Mouse (Mus musculus) intestine, postnatal 0 days (tissue): ENCODE measurements around the gene Coro2a. TPM values are rescaled to one million over a fixed set of nuclear protein-coding genes. Genes with fewer than 3 reads are reported as not detected.
A peak's percentile ranks its signal among the peaks of the same experiment; 100 is the strongest.

Experiments
- ATAC-seq: fragments of 200-750 bp; cut with Nextera tagmentation; 2 replicates; pipeline ENCODE4 v1.8.0; 2017; ENCODE audit warnings: mild to moderate bottlenecking, moderate TSS enrichment, moderate library complexity
- H3K27ac ChIP-seq: fragments of 300-500 bp; sonication (generic); 2 replicates; pipeline ENCODE4 v1.5.1; 2014; ENCODE audit warnings: mild to moderate bottlenecking, low read depth, low read length, moderate library complexity
- H3K27me3 ChIP-seq: fragments of 300-500 bp; sonication (generic); replicated peaks from 2 replicates; pipeline ENCODE4 v1.6.1; 2014; ENCODE audit warnings: low read length, mixed read lengths; ENCODE audit not compliant: control insufficient read depth, insufficient read depth
- H3K36me3 ChIP-seq: fragments of 300-500 bp; sonication (generic); 2 replicates; pipeline ENCODE4 v1.6.1; 2014; ENCODE audit warnings: mild to moderate bottlenecking, moderate library complexity; ENCODE audit not compliant: control insufficient read depth, insufficient read depth
- H3K4me1 ChIP-seq: fragments of 300-500 bp; sonication (generic); replicated peaks from 2 replicates; pipeline ENCODE4 v1.6.1; 2014; ENCODE audit warnings: antibody characterized with exemption, low read length, mixed read lengths; ENCODE audit not compliant: control insufficient read depth, insufficient read depth
- H3K4me2 ChIP-seq: fragments of 300-500 bp; sonication (generic); replicated peaks from 2 replicates; pipeline ENCODE4 v1.6.1; 2014; ENCODE audit warnings: low read depth, mild to moderate bottlenecking, moderate library complexity
- H3K4me3 ChIP-seq: fragments of 300-500 bp; sonication (generic); 2 replicates; pipeline ENCODE4 v1.5.1; 2014; ENCODE audit warnings: low read depth, low read length
- H3K9ac ChIP-seq: fragments of 300-500 bp; sonication (generic); 2 replicates; pipeline ENCODE4 v1.6.1; 2014; ENCODE audit warnings: mild to moderate bottlenecking, low read depth, low read length
- H3K9me3 ChIP-seq: fragments of 300-500 bp; sonication (generic); 2 replicates; pipeline ENCODE4 v1.6.1; 2016; ENCODE audit warnings: mixed run types; ENCODE audit not compliant: control insufficient read depth
- CTCF ChIP-seq: sonication (generic); IDR thresholded peaks from 2 replicates; pipeline ENCODE4 v1.5.1; 2016; ENCODE audit warnings: low read depth, mild to moderate bottlenecking, control low read depth, antibody characterized with exemption, moderate library complexity
- WGBS: fragments of 180-500 bp; shearing (Covaris S2); extraction: QIAGEN DNeasy Blood & Tissue Kit; methylation state at CpG from one replicate; pipeline ENCODE4 v1.1.7; 2014; 5-methylcytosine and 5-hydroxymethylcytosine counted together
- polyA plus RNA-seq: library from polyadenylated mRNA; unstranded; fragments of >200 nt; fragmentation: Nextera tagmentation; extraction: Ambion mirVana; gene quantifications from 2 replicates; pipeline ENCODE4 v1.2.1, GENCODE M21; 2015

Coro2a gene
- polyA plus RNA-seq, 1 experiment from 2014 or later, result 53.0 TPM

- Histone ChIP-seq H3K4me3 (no peak overlapping the region), H3K27me3 (no peaks in the 10 kb centered on the region), H3K9me3 (no peaks in the 10 kb centered on the region), H3K27ac (no peak overlapping the region), H3K36me3 (peaks cover 55% of the 10 kb centered on the region), H3K4me1 (no peaks in the 10 kb centered on the region), H3K9ac (no peak overlapping the region), H3K4me2 (no peak overlapping the region)
- peak; percentile 73 for TF ChIP-seq CTCF
- 33% methylated on average over 1 of the region's 1 CpGs for WGBS
- no peak for ATAC-seq
Measured at GRCm38 (mm10) chr4:46544313-46544712, 57.7 kb downstream of the Coro2a start.

GRCm38 (mm10) chr4:46543366-46544050 is 58.5 kb downstream of the Coro2a start:
- Histone ChIP-seq H3K27ac (no peak overlapping the region), H3K4me2 (no peak overlapping the region), H3K4me1 (no peaks in the 10 kb centered on the region), H3K36me3 (peaks cover 57% of the 10 kb centered on the region), H3K4me3 (no peak overlapping the region), H3K9me3 (no peaks in the 10 kb centered on the region), H3K9ac (no peak overlapping the region), H3K27me3 (no peaks in the 10 kb centered on the region)
- ATAC-seq, result no peak
- 86% methylated on average over 13 of the region's 13 CpGs for WGBS
- no peak for TF ChIP-seq CTCF

- Histone ChIP-seq H3K4me3 (no peak overlapping the region), H3K9ac (no peak overlapping the region), H3K4me2 (no peak overlapping the region), H3K36me3 (peaks cover 52% of the 10 kb centered on the region), H3K9me3 (no peaks in the 10 kb centered on the region), H3K27me3 (no peaks in the 10 kb centered on the region), H3K4me1 (no peaks in the 10 kb centered on the region), H3K27ac (no peak overlapping the region)
- WGBS, result 63% methylated on average over 9 of the region's 9 CpGs
- ATAC-seq, result no peak
- no peak for TF ChIP-seq CTCF
Measured at GRCm38 (mm10) chr4:46541707-46542106, 60.3 kb downstream of the Coro2a start.

DNA sequence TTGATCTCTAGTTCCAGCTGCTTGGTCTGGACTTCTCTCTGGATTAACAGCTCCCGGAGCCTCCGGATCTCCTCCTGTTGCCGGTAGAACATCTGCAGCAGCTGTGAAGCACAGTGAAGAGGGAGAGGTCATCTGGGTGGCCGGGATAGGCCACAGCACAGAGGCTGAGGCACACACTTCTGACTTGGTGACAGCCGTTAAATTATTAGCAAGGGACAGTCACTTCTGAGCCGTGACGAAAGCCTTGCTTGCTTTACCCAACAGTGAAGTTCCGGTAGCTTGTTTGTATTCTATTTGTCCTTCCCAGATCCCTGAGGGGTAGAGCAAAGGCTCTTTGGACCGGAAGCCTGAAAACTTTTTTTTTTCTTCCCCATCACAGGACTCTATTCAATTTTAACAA is 62.8 kb downstream of the Coro2a start:
- Histone ChIP-seq H3K36me3 (peaks cover 47% of the 10 kb centered on the region), H3K27me3 (0 out of 2 replicates have a peak, but pooled peaks cover 4% of the 10 kb centered on the region), H3K9me3 (no peaks in the 10 kb centered on the region), H3K4me3 (no peak overlapping the region), H3K27ac (no peak overlapping the region), H3K9ac (no peak overlapping the region), H3K4me1 (no peaks in the 10 kb centered on the region), H3K4me2 (no peak overlapping the region)
- ATAC-seq, result no peak
- 66% methylated on average over 9 of the region's 9 CpGs for WGBS
- no peak for TF ChIP-seq CTCF

DNA sequence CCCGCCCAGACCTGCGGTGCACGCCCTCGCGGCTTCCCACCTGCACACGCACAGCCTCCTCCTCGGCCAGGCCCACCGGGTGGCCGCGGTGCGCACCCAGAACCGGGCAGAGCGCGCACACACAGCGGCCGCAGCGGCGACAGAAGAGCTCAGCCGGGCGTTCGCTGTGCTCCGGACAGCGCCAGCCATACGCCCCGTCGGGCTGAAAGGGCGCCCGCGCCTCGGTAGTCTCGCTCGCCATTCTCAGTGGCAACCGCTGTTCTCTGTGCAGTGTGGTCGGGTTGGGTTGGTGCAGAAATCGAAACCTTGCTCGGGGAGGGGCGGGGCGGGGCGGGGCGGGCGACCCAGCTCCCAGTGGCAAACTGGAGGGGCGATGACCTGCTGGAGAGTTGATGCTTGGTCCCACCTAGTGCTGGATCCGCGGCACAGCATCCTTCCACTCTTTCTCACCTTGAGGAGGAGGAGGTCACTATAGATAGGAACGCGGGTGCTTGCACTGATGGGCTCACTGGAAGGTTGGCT is 66.1 kb downstream of the Coro2a start, which contains the start of gene Trim14:
Gene Trim14 (minus strand): TSS at position 302 of the 522 bp plus-strand sequence.
- Histone ChIP-seq H3K4me1 (no peaks in the 10 kb centered on the region), H3K36me3 (peaks cover 27% of the 10 kb centered on the region), H3K27ac (peak within 1 kb of the TSS; percentile 84), H3K4me2 (peak within 1 kb of the TSS; percentile 86), H3K4me3 (peak within 1 kb of the TSS; percentile 72), H3K27me3 (0 out of 2 replicates have a peak, but pooled peaks cover 4% of the 10 kb centered on the region), H3K9ac (peak within 1 kb of the TSS; percentile 73), H3K9me3 (no peaks in the 10 kb centered on the region)
- TF ChIP-seq CTCF, result peak; percentile 67
- peak; percentile 82 for ATAC-seq
- WGBS, result under 1% methylated on average over 46 of the region's 46 CpGs

- H3K27ac ChIP-seq, result peak overlapping the region; percentile 84
- H3K9me3 ChIP-seq, result no peaks in the 10 kb centered on the region
- H3K36me3 ChIP-seq, result peaks cover 22% of the 10 kb centered on the region
- WGBS, result 3% methylated on average over 16 of the region's 16 CpGs
- ATAC-seq, result no peak
- H3K9ac ChIP-seq, result peak overlapping the region; percentile 73
- H3K4me3 ChIP-seq, result peak overlapping the region; percentile 72
- no peak for TF ChIP-seq CTCF
- H3K4me2 ChIP-seq, result peak overlapping the region; percentile 86
- H3K27me3 ChIP-seq, result 0 out of 2 replicates have a peak, but pooled peaks cover 4% of the 10 kb centered on the region
- H3K4me1 ChIP-seq, result no peaks in the 10 kb centered on the region
Measured at GRCm38 (mm10) chr4:46535094-46535830, 66.7 kb downstream of the Coro2a start.
